Mouse (Mus musculus): Measurements from ENCODE around the gene Mfap2. TPM values are rescaled to one million over a fixed set of nuclear protein-coding genes. Genes with fewer than 3 reads are reported as not detected.

Mfap2 gene
- total RNA-seq, 2 experiments from 2014 or later, result 11.3 to 14.1 TPM

DNA sequence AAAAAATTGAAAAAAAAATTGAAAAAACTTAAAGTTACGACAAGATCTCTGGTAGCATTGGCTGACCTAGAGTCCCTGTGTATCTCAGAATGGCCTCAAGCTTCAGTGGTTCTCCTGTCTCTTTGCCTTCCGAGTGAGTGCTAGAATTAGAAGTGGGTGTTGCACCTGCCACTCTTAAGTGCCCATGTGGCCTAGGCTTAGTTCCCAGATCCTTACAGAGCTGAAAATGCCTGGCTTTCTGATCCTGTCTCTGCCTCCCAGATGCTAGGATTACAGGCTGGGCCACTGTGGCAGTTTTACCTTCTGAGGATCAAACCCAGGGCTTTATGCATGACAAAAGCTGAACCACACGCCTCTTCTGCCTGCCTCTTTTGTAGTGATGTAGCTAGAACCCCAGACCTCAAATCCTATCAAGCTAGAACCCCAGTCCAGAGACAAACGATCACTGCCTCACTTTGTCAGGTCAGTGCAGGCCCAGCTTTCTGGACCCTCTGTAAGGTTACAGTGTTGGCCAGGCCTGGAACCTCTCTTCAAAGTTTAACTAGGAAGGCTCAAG lies 54.0 kb downstream of the Mfap2 start:
- DNase-seq (ENCODE audit: low spot score in 2 of 2), result no peak

- DNase-seq (ENCODE audit: low spot score in 2 of 2), result peak; percentile 74 to 84
Measured at GRCm38 (mm10) chr4:141065123-141065522, 54.9 kb downstream of the Mfap2 start.

Other genes starting within 250 kb of the Mfap2 start
- gene Padi4, start 236.2 kb upstream of the Mfap2 start, total RNA-seq (2021), result not detected
- gene Padi3, start 199.8 kb upstream of the Mfap2 start, total RNA-seq (2021), result not detected
- gene Padi1, start 164.6 kb upstream of the Mfap2 start, total RNA-seq (2021), result not detected
- 10 to 100 TPM; 12.0 to 16.8 TPM for gene Padi2, start 104.1 kb upstream of the Mfap2 start, total RNA-seq (2021)
- gene Sdhb, start 49.2 kb upstream of the Mfap2 start, total RNA-seq (2021), result 100 to 1,000 TPM; 190 to 198 TPM
- gene Atp13a2, start 23.5 kb upstream of the Mfap2 start, total RNA-seq (2021), result 100 to 1,000 TPM; 206 to 215 TPM
- 10 to 100 TPM; 36.3 to 41.7 TPM for gene Crocc, start 50.1 kb downstream of the Mfap2 start, total RNA-seq (2021)
- 10 to 100 TPM; 40.9 to 52.0 TPM for gene Necap2, start 67.9 kb downstream of the Mfap2 start, total RNA-seq (2021)
- gene Spata21, start 77.9 kb downstream of the Mfap2 start, total RNA-seq (2021), result under 1 TPM; 0.24 to 0.37 TPM
- 10 to 100 TPM; 49.8 to 63.7 TPM for gene Szrd1, start 129.4 kb downstream of the Mfap2 start, total RNA-seq (2021)
- gene Fbxo42, start 137.5 kb downstream of the Mfap2 start, total RNA-seq (2021), result 10 to 100 TPM; 22.6 to 24.9 TPM
- 1 to 10 TPM; 2.8 to 3.1 TPM for gene Rsg1, start 203.5 kb downstream of the Mfap2 start, total RNA-seq (2021)
- 10 to 100 TPM in 1 of 2 experiments, 1 to 10 TPM in 1; 9.7 to 11.7 TPM for gene Arhgef19, start 229.1 kb downstream of the Mfap2 start, total RNA-seq (2021)

Data from layer of hippocampus, postnatal 14 days (tissue).